In genomic region chr1:126301129-126301528, GRCm38 (mm10) we compare ENCODE assay signal across 35 mouse cellular contexts.
"Had no signal": no experiment of that assay in that cellular context is flagged by ENCODE, and none has a peak within 500 bp of the region (broad histone marks: within the 10 kb centered on the region; RNA-seq: fewer than 3 reads in every experiment).

No protein-coding gene starts in this region.

- H3K4me3 ChIP-seq: heart, embryonic 10.5 days; heart, embryonic 12.5 days; heart, embryonic 13.5 days; heart, embryonic 15.5 days; hindbrain, embryonic 10.5 days; hindbrain, embryonic 12.5 days; hindbrain, embryonic 13.5 days; hindbrain, embryonic 15.5 days; intestine, embryonic 15.5 days; kidney, embryonic 15.5 days; layer of hippocampus, adult 2 months had no signal

- DNase-seq: heart, postnatal 10 days; heart, postnatal 14 days; heart, postnatal 36 days; heart, postnatal 4 days; kidney, adult 11 months; kidney, adult 18-20 months; kidney, adult 2 months; kidney, adult 8-10 months; kidney, adult 9 months; kidney, postnatal 10 days; kidney, postnatal 14 days; kidney, postnatal 25 days; kidney, postnatal 36 days; kidney, postnatal 4 days; layer of hippocampus, adult 9-11 months; layer of hippocampus, postnatal 36 days had no signal

- H3K27ac ChIP-seq: heart, embryonic 10.5 days; heart, embryonic 13.5 days; heart, embryonic 15.5 days; hindbrain, embryonic 10.5 days; hindbrain, embryonic 12.5 days; hindbrain, embryonic 13.5 days; hindbrain, embryonic 14.5 days; hindbrain, embryonic 15.5 days; hindbrain, postnatal 0 days; intestine, embryonic 15.5 days; kidney, embryonic 15.5 days; kidney, postnatal 0 days; layer of hippocampus, adult 2 months had no signal

- H3K4me2 ChIP-seq: heart, embryonic 11.5 days; heart, embryonic 12.5 days; heart, embryonic 13.5 days; heart, embryonic 15.5 days; hindbrain, embryonic 12.5 days; hindbrain, embryonic 13.5 days; hindbrain, embryonic 14.5 days; hindbrain, embryonic 15.5 days; intestine, embryonic 15.5 days; kidney, embryonic 15.5 days had no signal

- H3K4me1 ChIP-seq: heart, embryonic 10.5 days; heart, embryonic 12.5 days; heart, embryonic 13.5 days; heart, embryonic 15.5 days; hindbrain, embryonic 10.5 days; hindbrain, embryonic 12.5 days; hindbrain, embryonic 13.5 days; hindbrain, embryonic 15.5 days; intestine, embryonic 15.5 days; kidney, embryonic 15.5 days had no signal

- H3K27me3 ChIP-seq: heart, embryonic 12.5 days; heart, embryonic 13.5 days; heart, embryonic 15.5 days; hindbrain, embryonic 12.5 days; hindbrain, embryonic 13.5 days; hindbrain, embryonic 15.5 days; intestine, embryonic 15.5 days; kidney, embryonic 15.5 days had no signal

- H3K9me3 ChIP-seq: heart, embryonic 10.5 days; heart, embryonic 12.5 days; heart, embryonic 13.5 days; heart, embryonic 15.5 days; hindbrain, embryonic 10.5 days; hindbrain, embryonic 12.5 days; hindbrain, embryonic 13.5 days; hindbrain, embryonic 15.5 days; intestine, embryonic 15.5 days; kidney, embryonic 15.5 days had no signal

- H3K9ac ChIP-seq: heart, embryonic 12.5 days; heart, embryonic 13.5 days; heart, embryonic 15.5 days; hindbrain, embryonic 12.5 days; hindbrain, embryonic 13.5 days; hindbrain, embryonic 14.5 days; hindbrain, embryonic 15.5 days; intestine, embryonic 15.5 days; kidney, embryonic 15.5 days had no signal

- ATAC-seq: hindbrain, embryonic 16.5 days; hindbrain, postnatal 0 days; inflammation-experienced regulatory T-cells, adult 6 months; intestine, embryonic 15.5 days; intestine, embryonic 16.5 days; intestine, postnatal 0 days had no signal

- H3K36me3 ChIP-seq: heart, embryonic 10.5 days; heart, embryonic 12.5 days; heart, embryonic 13.5 days; heart, embryonic 15.5 days; hindbrain, embryonic 12.5 days; hindbrain, embryonic 13.5 days; hindbrain, embryonic 15.5 days; intestine, embryonic 15.5 days; kidney, embryonic 15.5 days had no signal
